Mouse (Mus musculus) MEL (cell line): ENCODE measurements around the gene Neu2.

Experiments
- CTCF ChIP-seq, 3 experiments: IDR thresholded peaks in 2 of 3; conservative IDR thresholded peaks in 1 of 3; 2 replicates each; pipeline ENCODE4 v1.5.1; 2011 to 2012; ENCODE audit warnings: low read length in 3 of 3, low read depth in 2 of 3, mild to moderate bottlenecking in 2 of 3, improper control_type of control experiment in 1 of 3, inconsistent platforms in 1 of 3, mixed read lengths in 1 of 3, moderate library complexity in 1 of 3; ENCODE audit not compliant: control insufficient read depth in 1 of 3, insufficient read depth in 1 of 3, poor library complexity in 1 of 3, severe bottlenecking in 1 of 3
- EP300 ChIP-seq, 2 experiments: IDR thresholded peaks; 2 replicates each; pipeline ENCODE4 v1.6.1; 2011; ENCODE audit warnings: improper control_type of control experiment in 2 of 2, low read length in 2 of 2, low read depth in 1 of 2, mild to moderate bottlenecking in 1 of 2
- MAX ChIP-seq: IDR thresholded peaks from 2 replicates; pipeline ENCODE4 v1.6.1; 2011; ENCODE audit warnings: low read length, improper control_type of control experiment

- TF ChIP-seq MAX (no peak), CTCF (IDR thresholded peaks at IDR 0.05 in 2 of 3, conservative IDR thresholded peaks at IDR 0.05 in 1 of 3; ENCODE audit: control insufficient read depth in 1 of 3, insufficient read depth in 1 of 3, low read depth in 2 of 3, low read length in 3 of 3, poor library complexity in 1 of 3, severe bottlenecking in 1 of 3) (peak; percentile 72 to 86 (median 81)), EP300 (IDR thresholded peaks at IDR 0.05; ENCODE audit: low read depth in 1 of 2, low read length in 2 of 2) (no peak)
Measured at GRCm38 (mm10) chr1:87568398-87568797, 58.7 kb downstream of the Neu2 start.
